Mouse (Mus musculus) cerebellum, adult 8-10 months (tissue): Measurements from ENCODE around the gene Calml3.

Source experiments
- DNase-seq: peaks from one replicate; pipeline ENCODE4 v3.0.0; 2022

Gene Calml3

DNA sequence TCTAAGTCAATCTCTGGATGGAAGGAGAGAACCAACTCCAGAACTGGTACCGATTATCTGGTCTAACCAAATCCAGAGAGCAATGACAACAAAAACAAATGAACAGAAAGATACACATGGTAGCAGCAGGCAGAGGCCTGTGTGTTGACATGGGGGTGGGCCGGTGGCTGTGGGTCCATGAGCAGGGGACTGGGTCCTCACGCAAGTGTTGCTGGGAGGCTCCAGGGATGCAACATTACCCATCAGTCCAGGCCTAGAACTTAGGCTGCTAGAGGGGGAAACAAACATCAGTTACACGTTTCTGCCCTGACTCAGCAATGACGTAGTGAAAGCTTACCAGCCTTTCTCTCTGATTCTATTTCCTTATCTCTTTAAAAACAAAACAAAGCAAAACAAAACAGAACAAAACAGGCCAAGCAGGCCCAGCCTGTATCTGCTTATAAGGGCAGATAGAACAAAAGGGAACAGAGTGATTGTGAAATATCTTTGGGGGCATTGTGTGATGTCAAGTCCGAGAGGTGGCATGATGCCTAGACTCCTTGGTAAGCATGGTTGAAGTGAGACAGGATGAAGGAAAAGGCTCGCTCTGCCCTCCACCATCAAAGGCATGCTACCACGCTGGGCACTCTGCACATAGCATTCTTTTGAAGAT, 24.4 kb downstream of the Calml3 start:
- DNase-seq, result no peak

- DNase-seq, result no peak
These were observed 25.3 kb downstream of the Calml3 start for GRCm38 (mm10) chr13:3778591-3779364.

DNA sequence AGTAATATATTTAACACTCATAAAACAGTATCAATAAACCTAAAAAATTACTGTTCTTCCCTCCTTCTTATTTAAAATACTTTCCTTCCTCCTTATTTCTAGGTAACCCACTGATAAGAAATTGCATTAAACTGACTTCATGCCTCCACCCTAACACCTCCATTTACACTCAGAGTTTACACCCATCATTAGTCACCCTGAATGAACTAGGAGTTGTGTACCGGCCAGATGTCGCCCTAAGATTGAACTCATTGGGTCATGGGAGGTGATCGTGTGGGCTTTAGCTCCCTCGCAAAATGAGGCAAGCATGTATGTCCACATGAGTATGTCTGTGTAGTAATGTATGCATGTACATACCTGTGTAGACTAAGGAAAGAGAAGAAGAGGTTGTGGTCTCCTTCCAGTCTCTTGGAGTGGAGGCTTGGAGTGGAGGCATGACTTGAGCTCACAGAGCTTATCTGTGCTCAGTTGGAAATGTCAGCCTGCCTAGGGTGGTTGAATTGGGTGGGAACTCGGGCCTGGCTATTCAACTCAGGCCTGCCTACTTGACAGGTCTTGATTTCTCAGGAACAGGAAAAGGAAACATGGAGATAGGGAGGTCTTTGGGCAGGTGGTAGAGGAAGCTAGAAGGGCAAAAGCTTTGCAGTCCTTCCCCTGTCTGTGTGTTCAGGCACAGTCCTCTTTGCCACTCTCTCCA, 26.8 kb downstream of the Calml3 start:
- no peak for DNase-seq

DNA sequence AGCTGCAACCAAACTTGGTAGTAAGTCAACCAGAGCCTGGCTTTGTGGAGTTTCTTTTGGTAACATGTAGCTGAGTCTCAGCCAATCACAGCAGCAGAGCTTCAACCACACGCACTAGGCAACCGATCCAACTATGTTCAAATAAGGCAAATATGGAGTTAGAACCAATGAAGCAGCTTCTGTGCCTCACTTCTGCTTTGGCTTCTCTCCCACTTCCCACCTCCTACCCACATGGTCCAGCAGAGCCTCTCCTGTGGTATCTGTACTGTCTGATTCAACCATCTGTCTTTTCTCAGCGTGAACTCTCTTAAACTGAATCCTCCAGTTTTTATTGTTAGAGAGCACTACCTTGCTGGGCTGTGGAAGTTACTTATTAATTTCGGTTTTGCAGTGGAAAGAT, 27.7 kb downstream of the Calml3 start:
- DNase-seq, result peak; percentile 39

- DNase-seq, result no peak
These were observed 29.1 kb downstream of the Calml3 start for GRCm38 (mm10) chr13:3774991-3775390.

DNA sequence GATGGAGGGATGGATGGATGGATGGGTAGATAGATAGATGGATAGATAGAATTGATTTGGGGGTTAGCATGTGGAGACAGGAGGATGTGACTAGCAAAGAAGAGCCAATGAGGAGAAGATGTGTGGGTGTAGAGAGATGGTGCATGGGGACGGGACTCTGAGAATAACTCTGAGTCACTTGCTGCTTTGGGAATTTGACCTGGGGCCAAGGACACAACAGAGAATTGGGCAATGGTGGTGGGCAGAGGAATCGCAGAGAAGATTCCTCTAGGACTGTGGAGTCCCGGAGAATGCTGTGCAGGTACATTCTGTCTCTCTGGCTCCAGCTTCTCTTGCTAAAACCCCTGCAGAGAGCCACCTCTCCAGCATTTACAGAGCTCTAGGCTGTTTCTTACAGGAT, 29.8 kb downstream of the Calml3 start:
- DNase-seq, result no peak

- no peak for DNase-seq
These were observed 30.9 kb downstream of the Calml3 start for GRCm38 (mm10) chr13:3773149-3773688.

GRCm38 (mm10) chr13:3771221-3771620, 32.9 kb downstream of the Calml3 start:
- DNase-seq, result no peak

DNA sequence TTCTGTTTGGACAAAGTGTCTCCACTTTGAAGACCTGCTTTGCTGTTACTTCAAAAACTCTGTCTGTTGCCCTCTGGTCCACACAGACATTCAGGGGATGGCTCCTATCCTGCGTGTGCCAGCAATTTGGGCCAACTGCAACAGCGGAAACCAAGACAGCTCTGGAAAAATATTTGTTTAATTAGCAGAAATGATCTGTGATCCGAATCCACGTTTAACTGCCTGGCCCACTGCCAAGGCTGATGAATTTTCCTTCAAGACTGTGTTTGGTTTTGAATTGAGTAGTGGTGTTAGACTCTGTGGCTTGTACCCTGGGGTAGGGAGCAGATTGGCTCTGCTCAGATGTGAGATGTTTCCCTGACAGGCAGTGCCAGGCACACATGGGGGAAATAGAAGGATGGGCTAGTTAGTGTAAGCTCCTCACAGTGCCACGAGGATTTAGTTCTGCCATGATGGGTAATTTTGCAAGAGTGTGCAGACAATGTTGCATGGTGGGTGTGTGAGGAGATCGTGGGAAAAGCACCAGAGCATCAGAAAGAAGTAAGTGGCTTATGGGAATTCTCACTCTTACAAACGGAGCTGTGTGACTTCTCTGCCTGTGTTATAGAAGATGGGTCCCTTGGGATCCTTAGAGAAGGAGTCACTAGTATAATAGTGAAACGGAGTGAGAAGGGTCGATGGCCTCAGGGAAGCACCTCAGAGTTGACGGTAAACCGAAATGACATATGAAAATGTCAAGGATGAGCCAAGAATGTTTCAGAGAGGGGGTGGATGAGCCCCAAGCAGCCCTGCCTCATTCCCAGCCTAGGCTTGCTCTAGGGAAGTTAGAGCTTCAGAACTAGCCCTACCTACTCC, 33.7 kb downstream of the Calml3 start:
- no peak for DNase-seq

DNA sequence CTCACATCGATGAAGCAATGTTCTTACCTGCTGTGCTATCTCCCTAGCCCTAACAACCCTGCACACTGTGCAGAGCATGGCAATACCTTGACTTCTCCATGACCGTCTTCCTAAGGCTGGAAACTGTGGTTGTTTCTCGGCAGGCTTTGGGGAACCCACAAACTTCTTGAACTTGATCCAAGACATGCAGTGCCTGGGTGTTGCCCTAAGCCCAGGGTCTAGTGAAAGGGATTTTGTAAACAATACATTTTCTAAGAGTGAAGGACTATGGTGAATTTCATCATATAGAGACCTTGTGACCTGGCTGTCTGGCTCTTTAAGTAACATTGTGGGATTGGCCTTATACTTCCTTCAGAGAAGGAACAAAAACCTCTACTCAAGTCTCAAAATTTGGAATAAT, 34.6 kb downstream of the Calml3 start:
- DNase-seq, result no peak

DNA sequence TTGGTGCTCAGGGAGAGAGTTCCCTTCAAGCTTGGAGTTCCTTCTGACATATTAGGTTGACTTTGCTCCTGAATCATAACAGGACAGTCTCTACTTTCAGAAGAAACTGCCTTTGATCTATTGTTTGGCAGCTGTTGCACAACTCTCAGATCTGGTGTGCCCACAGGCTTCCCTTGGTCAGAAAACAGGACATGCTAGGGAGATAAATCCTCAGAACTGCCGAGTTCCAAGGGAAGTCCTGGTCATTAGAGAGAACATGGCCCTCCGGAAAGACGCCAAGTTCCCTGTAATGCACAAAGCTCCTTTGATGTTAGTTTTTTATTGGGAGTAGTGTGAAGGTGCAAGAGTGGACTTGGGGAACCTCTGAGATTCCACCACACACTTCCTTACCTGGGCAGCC, 35.5 kb downstream of the Calml3 start:
- DNase-seq, result no peak

GRCm38 (mm10) chr13:3767086-3767485, 37.0 kb downstream of the Calml3 start:
- no peak for DNase-seq

- DNase-seq, result no peak
These were observed 38.3 kb downstream of the Calml3 start for GRCm38 (mm10) chr13:3765781-3766180.

GRCm38 (mm10) chr13:3761131-3761530, 43.0 kb downstream of the Calml3 start:
- DNase-seq, result no peak

- DNase-seq, result no peak
These were observed 45.8 kb downstream of the Calml3 start for GRCm38 (mm10) chr13:3758347-3758746.

GRCm38 (mm10) chr13:3753291-3753690, 50.8 kb downstream of the Calml3 start:
- no peak for DNase-seq
